Mouse (Mus musculus): ENCODE data around the gene Dgkz.

The Dgkz gene

GRCm38 (mm10) chr2:91916346-91916977, 59.2 kb downstream of the Dgkz start:
- DNase-seq, result no peak

DNA sequence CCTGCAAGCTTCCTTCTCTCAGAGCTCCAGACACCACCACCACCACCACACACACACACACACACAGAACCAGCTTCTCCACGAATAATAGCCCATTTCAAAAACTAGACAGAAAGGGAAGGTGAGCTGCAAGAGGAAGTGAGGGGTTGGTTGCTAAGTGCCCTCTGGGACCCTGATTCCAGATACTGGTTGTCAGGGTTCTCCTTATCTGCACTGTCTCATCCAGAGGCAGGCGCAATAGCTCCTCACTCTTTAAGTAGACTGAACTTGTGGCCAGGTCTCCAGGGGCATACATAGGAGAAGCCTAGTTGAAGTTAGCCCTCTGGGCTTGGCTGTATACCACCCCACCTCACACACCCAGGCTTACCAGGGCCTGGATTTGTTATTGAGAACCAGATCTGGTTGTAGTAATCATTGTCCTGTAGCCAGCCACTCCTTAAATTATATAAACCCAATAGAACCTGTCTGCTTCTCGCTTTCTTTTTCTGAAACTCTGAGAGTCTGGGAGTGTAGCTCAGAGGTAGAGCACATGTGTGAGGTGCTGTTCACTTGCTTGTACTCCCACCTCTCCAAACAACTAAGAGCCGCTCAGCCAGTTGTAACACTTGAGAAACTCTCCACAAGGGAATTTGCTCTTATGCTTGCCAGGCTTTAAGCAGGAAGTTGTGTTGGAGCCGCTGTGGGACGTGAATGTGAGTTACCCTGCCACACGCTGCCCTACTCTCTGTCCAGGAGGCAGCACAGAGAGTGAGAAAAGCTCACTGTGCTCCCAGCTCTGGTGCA, 62.1 kb downstream of the Dgkz start:
- no peak for DNase-seq

GRCm38 (mm10) chr2:91912616-91913015, 63.0 kb downstream of the Dgkz start:
- DNase-seq, result no peak

DNA sequence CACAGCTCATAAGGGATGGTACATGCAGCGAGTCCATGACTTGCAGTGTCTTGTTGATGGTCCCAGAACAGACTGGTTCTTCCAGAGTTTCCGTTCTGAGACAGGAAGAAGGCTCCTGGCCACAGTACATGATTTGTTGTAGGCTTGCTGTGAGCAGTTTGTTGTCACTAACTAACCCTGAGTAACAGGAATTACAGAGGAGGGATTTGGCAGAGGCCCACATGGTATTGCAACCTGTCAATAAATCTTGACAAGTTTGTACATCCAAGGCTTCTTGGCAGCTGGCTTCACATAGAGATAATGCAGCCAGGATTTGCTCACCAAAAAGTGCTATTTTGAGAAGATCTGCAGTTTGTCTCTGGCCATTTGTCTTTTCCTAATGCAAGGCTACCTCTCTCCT, 69.5 kb downstream of the Dgkz start:
- DNase-seq, result no peak

GRCm38 (mm10) chr2:91904618-91905307, 70.9 kb downstream of the Dgkz start:
- DNase-seq, result no peak

- DNase-seq, result no peak
Measured at GRCm38 (mm10) chr2:91903171-91903925, 72.3 kb downstream of the Dgkz start.

DNA sequence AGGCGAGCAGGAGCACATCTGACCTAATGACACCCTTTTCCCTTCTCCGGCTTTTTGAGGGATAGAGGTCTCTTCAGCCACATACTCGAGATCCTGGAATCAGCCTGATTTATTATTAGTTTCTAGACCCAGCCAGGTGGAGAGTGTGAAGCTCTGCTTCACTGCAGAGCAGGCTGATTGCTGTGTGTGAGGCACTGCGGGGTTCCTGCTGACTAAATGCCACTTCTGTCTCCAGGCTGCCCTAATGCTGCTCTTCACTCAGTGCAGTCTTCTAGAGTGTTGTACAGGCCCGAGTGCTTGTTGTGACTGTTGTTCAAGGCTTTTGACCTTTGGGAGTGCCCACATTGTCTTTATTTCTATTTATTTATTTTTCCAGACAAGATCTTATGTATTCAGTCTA, 73.3 kb downstream of the Dgkz start:
- no peak for DNase-seq

DNA sequence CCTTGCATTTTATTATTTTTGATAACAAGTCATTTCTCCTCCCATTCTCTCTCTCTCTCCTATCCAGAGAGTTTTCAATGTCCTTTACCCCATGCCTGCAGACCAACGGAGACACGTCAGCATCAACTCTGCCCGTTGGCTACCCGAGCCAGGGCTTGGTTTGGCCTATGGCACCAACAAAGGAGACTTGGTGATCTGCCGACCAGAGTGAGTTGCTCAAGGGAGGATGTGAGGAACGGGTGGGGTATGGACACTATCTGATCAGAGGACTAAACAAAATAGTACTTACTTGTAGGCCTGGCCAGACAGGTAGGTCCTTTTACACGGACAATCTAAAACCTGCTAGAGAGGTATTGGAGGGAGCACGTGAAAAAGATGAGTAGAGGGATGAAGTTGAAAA, 75.2 kb downstream of the Dgkz start:
- DNase-seq, result no peak

- no peak for DNase-seq
Measured at GRCm38 (mm10) chr2:91899141-91899540, 76.5 kb downstream of the Dgkz start.

DNA sequence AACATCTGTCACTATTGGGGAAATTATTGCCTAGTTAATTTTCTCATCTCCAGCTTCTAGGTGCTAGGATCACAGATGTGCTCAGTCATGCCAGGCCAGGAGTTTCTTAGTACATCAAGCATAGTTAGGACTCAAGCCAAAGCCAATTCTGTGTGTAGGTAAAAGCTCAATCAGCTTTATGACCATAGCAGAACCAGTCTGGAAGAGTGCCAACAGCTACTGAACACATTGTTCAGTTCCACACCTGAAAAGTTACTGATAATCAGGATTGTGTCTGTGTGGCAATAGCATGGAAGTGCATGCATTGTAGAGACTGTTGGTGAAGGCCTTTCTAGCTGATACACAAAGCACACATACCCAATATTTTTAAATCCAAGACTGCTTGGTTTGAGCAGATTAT, 77.7 kb downstream of the Dgkz start:
- no peak for DNase-seq

GRCm38 (mm10) chr2:91895401-91895800, 80.3 kb downstream of the Dgkz start:
- DNase-seq, result no peak

- DNase-seq, result no peak
Measured at GRCm38 (mm10) chr2:91894716-91895115, 80.9 kb downstream of the Dgkz start.

DNA sequence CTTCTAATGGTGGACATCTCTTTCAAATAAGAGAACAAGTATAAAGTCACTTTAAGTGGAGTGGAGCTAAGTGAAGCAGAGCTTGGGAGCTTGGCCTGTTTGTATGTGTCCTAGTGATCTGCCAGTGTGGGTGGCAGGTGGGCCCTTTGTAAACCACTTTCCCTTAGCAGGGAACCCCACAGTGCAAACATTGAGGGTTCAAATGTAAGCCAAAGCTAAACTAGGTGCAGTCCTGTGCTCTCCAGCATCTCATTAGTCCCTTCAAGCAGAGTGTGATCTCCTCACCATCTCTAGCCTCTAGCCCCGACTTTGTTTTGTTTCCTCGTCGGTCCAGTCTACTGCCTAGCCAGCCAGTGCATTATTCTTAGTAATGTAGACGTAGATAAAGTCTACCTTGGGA, 91.0 kb downstream of the Dgkz start:
- DNase-seq, result no peak

- DNase-seq, result no peak
Measured at GRCm38 (mm10) chr2:91883961-91884360, 91.7 kb downstream of the Dgkz start.

All from kidney, postnatal 25 days (tissue).